Mouse (Mus musculus) cerebellum, adult (tissue): ENCODE results near the gene 2210016L21Rik.
A peak's percentile ranks its signal among the peaks of the same experiment; 100 is the strongest.
"Not testable (repeated sequence)": the region's sequence is repeated elsewhere in the genome, so short reads cannot be mapped to it uniquely, and the experiment has no call there.

ENCODE experiments used
- ATAC-seq: cut with Nextera tagmentation; 2 replicates; pipeline ENCODE4 v1.9.2; 2017; ENCODE audit warnings: mild to moderate bottlenecking, moderate library complexity, mixed read lengths; ENCODE audit not compliant: insufficient number of reproducible peaks, low FRiP score, low TSS enrichment

2210016L21Rik gene

DNA sequence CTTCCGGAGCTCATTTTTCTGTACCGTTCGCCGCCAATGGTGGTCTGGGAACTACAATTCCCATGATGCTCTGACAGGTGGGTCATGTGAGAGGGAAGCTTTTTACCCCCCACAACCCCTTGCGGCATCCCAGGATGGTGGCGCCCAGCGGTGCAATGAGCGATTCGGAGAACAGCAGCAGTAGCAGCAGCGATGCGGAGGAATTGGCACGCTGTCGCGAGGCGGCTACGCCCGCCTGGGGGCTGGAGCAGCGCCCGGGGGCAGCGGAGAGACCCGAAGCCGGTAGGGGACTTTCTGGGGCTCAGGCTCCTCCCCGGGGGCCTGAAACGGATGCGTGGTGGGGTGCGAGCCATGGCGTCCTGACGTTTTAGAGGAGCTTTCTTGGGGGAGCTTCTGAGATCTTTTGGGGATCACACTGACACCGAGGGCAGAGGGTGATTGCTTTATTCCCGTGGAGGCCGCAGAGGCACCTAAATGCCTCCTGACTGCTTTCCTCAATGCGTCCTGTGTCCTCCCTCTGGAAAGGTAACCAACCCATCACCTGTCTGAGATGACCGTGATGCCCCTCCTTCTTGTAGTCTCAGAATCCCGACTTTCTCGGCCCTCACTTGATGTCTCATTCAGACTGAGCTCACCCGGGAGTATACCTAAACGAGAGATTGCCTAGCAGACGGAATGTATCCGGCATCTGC lies at the start of gene 2210016L21Rik:
Gene 2210016L21Rik, plus strand, starts transcription at position 85 of the 692 bp plus-strand sequence.
- peak; percentile 92; the same call in 1 of the 2 replicates for ATAC-seq

DNA sequence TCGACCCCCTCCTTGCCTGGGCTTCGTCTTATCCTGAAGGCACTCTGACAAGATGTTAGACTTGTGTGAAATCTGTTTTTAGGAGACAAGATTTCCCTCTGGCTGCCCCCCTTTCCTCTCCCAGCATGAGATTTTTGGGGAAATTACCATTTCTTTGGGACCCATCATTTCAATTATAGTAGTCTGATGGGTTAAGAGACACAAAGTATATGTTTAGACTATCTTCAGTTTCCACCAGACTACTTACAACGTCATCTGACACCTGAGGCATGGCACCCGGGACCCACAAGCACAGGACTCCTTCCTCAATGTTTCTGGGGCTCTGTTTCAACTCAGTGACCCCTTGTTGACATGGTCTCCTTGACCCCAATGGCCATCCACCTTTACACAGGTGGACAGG lies 46.4 kb upstream of the 2210016L21Rik start:
- ATAC-seq: no peak

DNA sequence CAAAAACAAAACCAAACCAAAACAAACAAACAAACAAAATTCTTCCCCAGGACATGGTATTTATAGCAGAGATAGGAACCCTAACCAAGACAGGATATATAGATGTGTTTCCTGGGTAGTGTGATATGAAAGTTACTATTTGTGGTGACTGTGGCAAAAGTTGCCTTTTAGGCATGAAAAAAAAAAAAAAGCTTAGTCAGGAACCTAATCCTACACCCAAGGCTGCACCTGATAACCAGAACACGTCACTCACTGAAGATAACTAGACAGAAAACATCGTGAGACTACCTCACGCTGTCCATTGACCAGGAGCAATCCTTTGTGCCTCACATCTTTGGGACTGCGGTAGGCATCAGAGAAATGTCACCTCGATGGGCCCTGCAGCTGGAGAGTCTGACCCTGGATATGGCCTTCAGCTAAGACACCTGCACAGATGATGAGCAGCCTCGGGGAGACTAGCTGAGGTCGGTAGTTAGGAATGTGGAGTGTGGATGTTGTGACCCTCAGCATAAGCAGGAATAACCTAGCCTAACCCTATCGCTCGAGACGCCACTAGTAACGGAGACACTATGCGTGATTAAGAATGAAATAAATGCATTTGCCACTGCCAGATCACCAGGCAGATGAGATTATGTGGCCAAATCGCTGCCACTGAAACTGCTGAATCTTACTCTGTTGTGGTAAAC lies 45.1 kb upstream of the 2210016L21Rik start, which contains the start of gene Oasl2:
Gene Oasl2, plus strand, starts transcription at position 249 of the 686 bp plus-strand sequence.
- ATAC-seq: no peak

DNA sequence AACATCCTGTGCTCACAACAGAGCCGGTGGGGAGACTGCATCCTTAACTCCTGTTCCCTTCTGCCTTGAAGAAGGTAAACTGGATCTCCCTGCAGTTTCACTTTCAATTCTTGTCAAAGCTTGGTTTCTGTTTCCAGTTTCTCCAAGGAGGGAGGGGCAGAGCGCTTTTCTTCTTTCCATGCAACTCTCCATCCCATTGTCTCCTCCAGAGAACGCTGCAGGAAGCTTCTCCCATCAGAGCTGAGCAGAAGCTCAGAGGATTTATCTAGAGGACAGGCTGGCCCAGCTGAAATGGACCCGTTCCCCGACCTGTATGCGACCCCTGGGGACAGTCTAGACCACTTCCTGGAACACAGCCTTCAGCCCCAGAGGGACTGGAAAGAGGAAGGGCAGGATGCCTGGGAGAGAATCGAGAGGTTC lies 44.6 kb upstream of the 2210016L21Rik start:
- ATAC-seq: no peak

DNA sequence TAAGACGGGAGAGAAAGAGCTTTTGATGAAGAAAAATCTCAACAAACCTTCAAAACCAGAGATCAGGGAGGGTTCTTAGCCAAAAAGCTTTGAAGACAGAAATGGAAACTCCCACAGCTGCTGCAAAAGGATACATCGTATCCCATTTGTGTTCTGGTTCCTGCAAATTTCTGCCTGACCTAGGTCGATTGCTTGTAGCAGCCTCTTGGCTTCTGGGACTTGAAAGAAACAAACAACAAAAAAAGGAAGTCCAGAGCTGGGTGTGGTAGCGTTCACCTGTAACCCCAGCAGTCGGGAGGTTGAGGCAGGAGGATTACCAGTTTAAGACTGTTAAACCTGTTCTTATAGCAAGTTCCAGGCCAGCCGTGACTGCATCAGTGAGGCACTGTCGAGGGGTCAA lies 43.1 kb upstream of the 2210016L21Rik start:
- ATAC-seq: no peak

DNA sequence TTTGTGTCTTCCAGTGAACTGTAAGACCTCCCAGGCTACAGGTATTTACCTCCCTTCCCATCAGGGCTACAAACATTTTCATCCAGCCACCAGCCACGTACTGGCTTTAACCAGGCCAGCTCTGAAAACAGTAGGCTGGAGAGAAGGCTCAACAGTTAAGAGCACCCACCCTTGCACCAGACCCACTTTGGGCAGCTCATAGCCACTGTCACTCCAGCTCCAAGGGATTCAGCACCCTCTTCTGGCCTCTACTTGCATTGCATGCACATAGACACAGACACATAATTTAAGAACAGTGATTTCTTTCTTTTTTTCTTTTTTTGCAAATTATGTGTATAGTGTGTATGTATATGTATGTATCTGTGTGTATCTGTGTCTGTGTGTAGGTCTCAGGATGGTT lies 39.5 kb upstream of the 2210016L21Rik start:
- ATAC-seq: no peak

DNA sequence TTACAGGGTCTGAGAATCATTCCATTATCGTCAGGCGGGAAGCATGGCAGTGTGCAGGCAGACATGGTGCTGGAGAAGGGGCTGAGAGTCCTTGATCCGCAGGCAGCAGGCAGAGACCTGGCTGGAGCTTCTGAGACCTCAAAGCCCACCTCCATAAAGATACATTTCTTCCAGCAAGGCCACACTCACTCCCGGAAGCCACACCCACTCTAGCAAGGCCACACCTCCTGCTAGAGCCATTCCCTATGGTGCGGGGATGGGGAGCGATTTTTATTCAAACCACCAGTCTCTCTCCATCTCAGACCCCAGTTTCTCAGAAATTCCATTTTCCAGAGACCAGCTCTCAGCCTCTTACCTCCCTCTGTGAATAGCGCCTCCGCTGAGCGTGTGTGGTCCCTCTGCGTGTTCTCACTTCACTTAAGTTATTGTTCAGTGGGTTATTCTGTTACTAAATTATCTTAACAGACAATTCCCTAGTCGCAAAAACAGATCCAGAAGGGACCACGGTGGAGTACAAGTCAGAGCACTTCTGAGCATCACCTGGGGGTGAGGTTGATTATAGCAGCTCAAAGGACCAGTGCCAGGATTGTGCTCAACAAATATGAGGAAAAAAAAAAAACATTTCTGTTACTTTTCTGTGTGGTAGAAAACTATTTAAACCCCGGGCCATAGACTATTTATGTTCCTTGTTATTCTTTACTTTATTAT lies 33.2 kb upstream of the 2210016L21Rik start:
- no peak for ATAC-seq

DNA sequence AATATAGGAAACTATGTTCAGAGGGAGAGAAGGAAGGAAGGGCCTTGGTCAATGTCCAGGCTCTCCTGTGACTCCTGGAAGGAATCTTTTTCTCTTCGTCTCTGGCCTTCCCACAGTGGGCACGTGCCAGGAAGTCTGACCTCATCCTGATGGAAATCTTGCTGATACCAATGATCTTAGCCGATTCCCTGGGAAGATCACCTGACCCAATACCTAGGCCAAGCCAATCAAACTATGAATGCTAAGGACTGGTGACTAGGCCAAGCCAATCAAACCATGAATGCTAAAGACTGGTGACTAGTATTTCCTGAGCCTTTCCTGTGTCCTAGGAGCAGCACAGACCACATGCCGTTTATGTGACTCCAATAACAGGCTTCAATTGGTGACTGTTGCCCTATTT lies 28.3 kb upstream of the 2210016L21Rik start:
- ATAC-seq: no peak

DNA sequence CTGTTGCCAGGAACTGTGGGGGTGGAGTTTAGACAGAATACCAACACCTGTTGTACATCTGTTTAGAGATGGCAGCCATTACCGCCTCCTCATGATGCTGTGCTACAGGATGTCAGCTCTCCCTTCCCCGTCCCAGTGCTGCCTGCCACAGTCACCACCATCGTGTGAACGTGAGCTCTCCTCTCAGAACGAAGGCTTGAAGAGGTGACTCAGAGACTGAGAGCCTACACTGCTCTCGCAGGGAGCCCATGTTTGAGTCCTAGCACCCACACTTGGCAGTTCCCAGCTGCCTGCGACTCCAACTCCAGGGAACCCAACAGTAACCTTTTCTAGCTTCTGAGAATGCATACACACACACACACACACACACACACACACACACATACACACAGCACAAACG lies 27.1 kb upstream of the 2210016L21Rik start:
- ATAC-seq: no peak

DNA sequence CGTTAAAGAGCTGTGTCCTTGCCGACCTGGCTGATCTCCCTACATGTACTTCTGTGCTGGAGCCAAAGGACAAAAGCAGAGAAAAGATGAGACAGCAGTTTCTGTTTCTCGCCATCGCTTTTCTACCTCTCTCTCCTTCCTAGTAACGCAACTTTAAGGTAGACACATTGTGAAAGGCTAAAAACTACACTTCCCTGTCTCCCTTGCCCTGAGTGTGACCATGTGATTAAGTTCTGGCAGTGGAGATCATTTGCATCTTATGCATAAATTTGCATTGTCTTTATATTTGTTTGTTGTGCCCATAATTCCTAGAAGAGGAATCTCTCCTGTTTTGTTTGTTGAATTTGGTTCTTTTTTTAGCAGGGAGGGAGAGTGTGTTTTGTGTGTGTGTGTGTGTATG lies 26.1 kb upstream of the 2210016L21Rik start:
- ATAC-seq: no peak

DNA sequence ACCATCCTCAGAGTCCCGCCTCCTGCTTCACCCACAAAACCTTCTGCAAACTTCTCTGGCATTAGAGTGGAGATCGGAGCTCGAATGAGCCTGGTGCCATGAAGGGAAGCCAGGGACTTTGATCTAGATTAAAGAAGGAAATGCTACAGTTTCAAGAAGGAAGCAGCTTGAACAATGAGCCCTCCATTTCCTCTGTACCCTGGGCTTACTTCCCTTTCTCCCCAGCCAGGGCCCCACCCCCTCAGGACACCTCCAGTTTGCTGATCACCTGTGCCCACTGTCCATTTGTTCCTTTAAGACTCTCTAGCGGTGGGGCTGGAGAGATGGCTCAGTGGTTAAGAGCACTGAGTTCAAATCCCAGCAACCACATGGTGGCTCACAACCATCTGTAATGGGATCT lies 25.2 kb upstream of the 2210016L21Rik start:
- ATAC-seq: no peak

DNA sequence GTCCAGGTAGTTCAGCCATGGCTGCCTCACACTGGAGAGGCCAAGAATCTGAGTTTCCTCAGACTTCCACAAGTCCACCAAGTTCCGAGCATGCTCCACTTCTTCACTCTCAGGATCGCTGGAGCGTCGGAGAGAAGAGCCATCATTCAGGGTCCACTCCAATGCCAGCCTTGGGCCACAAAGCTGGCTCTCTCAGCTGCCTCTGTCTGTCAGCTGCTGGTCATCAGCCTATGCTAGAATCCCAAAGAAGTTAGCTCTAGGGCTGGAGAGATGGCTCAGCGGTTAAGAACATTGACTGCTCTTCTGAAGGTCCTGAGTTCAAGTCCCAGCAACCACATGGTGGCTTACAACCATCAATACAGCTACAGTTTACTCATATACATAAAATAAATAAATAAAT lies 24.6 kb upstream of the 2210016L21Rik start:
- not testable (repeated sequence) for ATAC-seq

DNA sequence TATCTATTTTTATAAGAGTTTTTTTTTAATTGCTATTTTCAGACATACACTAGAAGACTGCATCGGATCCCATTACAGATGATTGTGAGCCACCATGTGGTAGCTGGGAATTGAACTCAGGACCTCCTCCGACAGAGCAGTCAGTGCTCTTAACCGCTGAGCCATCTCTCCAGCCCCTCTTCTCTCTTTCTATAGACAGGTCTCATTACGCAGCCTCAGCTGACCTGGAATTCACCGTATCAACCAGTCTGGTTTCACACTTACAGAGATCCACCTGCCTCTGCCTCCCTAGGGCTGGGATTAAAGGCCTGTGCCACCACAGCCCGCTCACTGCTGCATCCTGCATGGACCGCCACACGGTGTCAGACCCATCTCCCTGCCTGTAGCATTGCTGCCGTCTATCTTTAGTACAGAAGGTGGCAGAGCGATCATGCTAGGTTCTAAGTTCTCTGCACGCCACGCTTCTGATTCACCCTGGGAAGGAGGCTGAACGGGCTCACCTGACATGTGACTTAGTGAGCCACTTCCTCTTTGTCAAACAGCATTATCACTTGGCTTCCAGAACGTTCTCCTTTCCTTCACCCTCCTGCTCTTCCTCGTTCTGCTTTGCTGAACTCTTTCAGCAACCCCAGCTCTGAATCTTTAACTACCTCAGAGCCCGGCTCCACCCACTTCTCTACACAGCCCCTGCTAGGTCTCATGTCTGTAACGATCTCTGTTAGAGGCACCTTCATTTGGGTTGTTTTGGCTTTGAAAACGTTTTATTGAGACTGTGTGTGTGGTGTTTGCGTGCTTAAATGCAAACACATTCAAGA lies 20.2 kb upstream of the 2210016L21Rik start:
- ATAC-seq: no peak

DNA sequence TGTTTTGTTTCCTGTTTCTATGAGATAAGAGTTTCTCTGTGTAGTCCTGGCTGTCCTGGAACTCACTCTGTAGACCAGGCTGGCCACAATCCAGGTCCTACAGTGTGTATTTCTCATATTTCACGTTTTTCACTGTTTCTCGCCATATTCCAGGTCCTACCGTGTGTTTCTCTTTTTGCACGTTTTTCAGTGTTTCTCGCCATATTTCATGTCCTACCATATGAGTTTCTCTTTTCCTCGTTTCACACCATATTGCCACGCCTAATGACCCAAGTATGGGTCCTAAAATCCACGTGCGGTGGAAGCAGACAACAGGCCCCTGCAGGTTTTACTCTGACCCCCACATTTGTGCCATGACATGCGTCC lies 19.6 kb upstream of the 2210016L21Rik start:
- ATAC-seq: peak; percentile 74; the same call in 1 of the 2 replicates

DNA sequence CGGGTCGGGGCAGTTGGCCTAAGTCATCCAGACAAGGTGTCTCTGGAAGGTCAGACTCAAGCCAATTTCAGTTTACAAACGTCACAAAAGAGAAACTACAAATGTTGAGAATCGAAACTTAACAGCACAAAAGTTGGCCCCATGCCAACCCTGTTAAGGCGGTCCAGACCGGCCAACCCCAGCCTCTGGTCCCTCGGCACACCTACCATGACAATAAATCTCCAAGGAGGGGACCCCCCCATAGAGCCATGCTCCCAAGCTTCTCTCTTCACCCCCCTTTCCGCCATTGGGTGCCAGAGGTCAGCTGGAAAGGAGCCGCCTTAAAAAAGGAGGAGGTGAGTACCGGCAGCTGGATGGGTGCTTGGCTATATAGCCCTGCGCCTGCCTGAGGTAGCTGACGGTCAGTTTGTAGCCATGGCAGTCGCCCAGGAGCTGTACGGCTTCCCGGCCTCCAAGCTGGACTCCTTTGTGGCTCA lies 18.9 kb upstream of the 2210016L21Rik start, which contains the start of gene Oasl1:
Gene Oasl1, plus strand, starts transcription at position 243 of the 476 bp plus-strand sequence.
- ATAC-seq: no peak

DNA sequence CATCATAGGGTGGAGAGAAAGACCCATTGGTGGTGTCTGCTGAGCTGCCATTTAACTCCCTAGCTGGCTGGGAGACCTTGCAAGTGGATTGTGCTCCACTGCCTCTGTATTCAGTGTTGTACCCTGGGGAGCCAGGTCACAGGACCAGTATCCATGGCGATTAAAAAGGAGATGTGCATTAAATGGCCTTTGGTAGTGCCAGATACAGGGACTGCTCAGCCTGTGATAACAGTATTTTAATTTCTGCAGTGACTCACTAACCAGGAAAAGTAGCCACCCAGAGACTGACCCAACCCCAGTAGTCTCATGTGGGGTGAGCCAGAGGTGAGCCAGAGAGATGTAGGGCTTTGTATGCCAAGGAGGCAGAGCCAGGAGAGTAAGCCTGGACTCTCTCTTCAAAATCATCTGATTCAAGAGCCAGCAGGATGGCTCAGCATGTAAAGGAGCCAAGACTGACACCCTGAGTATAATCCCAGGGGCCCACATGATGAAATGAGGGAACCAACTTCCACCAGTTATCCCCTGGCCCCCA lies 15.7 kb upstream of the 2210016L21Rik start:
- ATAC-seq: no peak

DNA sequence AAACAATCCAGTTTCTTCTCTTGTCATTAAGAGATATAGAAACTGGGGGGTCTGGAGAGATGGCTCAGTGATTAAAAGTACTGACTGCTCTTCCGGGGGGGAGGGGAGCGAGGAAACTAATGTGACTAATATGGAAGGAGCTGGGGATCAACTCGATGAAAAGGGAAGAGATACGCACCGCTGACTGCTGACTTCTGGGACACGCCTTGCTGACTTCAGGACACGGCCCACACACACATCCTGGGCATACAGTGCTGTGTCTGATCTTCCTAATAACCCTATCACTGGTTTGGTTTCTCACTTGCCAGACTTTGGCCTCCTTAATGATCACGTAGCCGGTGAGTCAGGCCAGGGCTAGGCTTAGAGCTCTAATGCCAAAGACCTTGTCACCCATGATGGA lies 15.2 kb upstream of the 2210016L21Rik start:
- ATAC-seq: no peak

DNA sequence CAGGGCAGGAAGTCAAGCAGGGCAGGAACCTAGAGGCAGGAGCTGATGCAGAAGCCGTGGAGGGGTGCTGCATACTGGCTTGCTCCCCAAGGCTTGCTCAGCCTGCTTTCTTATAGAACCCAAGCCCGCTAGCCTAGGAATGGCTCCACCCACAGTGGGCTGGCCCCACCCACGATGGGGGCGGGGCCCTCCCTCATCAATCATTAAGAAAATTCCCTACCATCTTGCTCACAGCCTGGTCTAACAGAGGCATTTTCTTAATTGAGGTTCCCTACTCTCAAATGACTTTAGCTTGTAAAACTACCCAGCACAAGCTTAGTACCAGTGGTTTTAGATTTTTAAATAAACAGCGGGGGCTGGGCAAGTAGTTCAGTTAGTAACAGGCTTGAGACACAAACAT lies 10.3 kb upstream of the 2210016L21Rik start:
- no peak for ATAC-seq

DNA sequence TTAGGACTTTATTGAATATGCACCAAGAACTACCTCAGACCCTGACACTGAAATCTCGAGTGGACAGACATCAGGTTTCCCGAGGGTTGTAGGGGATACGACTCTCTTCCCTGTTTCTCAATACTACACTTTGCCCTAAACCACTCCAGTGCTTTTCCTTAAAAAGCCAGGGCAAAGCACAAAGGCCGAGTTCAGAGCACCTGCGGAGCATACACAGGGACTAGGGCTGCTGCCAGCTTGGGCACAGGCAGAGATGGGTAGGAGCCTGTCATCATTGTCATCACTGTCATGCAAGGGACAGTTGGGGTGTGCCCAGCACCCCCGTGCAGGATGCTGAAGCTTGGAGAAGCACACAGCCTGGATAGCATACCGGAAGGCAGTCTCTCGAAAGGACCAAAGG lies 8.8 kb upstream of the 2210016L21Rik start:
- ATAC-seq: no peak

DNA sequence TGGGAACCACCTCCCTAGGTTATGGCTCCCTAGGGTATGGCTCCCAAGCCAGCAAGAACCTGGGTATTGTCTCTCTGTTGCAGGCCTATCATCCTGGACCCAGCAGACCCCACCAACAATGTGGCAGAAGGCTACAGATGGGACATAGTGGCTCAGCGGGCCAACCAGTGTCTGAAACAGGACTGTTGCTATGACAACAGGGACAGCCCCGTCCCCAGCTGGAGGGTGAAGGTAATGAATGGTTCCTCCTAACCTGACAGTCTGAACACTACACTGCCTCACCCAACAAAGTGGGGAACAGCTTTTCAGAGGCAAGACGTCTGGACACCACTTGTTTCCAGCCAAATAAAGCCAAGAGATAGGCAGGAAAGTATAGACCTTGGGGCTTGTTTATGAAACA lies 6.1 kb upstream of the 2210016L21Rik start:
- ATAC-seq: no peak
